Mouse (Mus musculus): Measurements from ENCODE around the gene Rasgrp4.

DNA sequence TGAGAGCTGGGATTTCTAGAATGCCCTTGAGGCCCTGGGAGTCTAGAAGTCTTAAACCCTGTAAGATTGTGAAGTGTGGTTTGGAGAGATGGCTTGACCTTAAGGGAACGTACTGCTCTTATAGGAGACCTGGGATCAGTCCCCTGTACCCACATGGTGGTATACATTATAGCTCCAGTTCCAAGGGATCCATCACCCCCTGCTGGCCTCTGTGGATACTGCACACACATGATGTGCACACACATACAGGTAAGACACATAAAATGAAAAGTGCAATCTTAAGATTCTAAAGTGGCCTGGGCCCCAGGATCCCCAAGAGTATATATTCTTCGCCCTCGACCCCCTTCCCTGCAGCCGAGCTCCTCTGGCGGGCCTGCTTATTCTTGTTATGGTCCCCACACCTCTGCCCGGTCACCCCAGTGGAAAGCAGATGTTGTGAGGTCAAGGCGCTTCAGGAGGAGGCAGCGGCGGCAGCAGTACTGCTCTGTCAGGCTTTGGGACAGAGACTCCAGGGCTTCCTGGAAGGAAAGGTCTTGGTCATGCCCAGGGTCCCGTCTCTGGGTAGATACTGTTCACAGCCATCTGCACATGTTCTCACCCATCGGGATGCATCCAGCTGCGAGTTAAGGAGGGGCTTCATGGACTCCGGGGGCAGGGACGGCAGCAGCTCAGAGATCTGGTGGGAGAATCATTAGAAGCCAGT lies 19.5 kb downstream of the Rasgrp4 start:
- no peak for TF ChIP-seq POLR2A (IDR thresholded peaks at IDR 0.05; ENCODE audit: borderline replicate concordance, insufficient read depth, low read length)
- TF ChIP-seq CTCF (IDR thresholded peaks at IDR 0.05; ENCODE audit: borderline replicate concordance, insufficient read depth, low read depth, low read length), result no peak

Data from cerebellum, adult 2 months (tissue).